Mouse (Mus musculus) lung, embryonic 14.5 days (tissue): ENCODE results near the gene Adamtsl3. TPM values are rescaled to one million over a fixed set of nuclear protein-coding genes. Genes with fewer than 3 reads are reported as not detected.
"Not testable (repeated sequence)": the region's sequence is repeated elsewhere in the genome, so short reads cannot be mapped to it uniquely, and the experiment has no call there.

ENCODE experiments used
- ATAC-seq: fragments of 200-750 bp; cut with Nextera tagmentation; 2 replicates; pipeline ENCODE4 v1.8.0; 2017; ENCODE audit warnings: mild to moderate bottlenecking, moderate TSS enrichment, moderate library complexity; ENCODE audit not compliant: insufficient read depth
- DNase-seq: peaks from one replicate; pipeline ENCODE4 v3.0.0-alpha.2; 2015
- H3K27ac ChIP-seq: fragments of 300-500 bp; sonication (generic); 2 replicates; pipeline ENCODE4 v1.5.1; 2014; ENCODE audit warnings: low read depth, mild to moderate bottlenecking, moderate library complexity
- H3K27me3 ChIP-seq: fragments of 300-500 bp; sonication (generic); 2 replicates; pipeline ENCODE4 v1.6.1; 2014; ENCODE audit warnings: low read length, control low read depth; ENCODE audit not compliant: insufficient read depth
- H3K36me3 ChIP-seq: fragments of 300-500 bp; sonication (generic); 2 replicates; pipeline ENCODE4 v1.6.1; 2014; ENCODE audit warnings: control low read depth; ENCODE audit not compliant: insufficient read depth
- H3K4me1 ChIP-seq: fragments of 300-500 bp; sonication (generic); 2 replicates; pipeline ENCODE4 v1.6.1; 2014; ENCODE audit warnings: antibody characterized with exemption, control low read depth; ENCODE audit not compliant: insufficient read depth
- H3K4me2 ChIP-seq: fragments of 300-500 bp; sonication (generic); 2 replicates; pipeline ENCODE4 v1.6.1; 2014; ENCODE audit warnings: mild to moderate bottlenecking
- H3K4me3 ChIP-seq: fragments of 300-500 bp; sonication (generic); 2 replicates; pipeline ENCODE4 v1.5.1; 2014; ENCODE audit warnings: low read depth, low read length
- H3K9ac ChIP-seq: fragments of 300-500 bp; sonication (generic); 2 replicates; pipeline ENCODE4 v1.6.1; 2014
- H3K9me3 ChIP-seq: fragments of 300-500 bp; sonication (generic); 2 replicates; pipeline ENCODE4 v1.6.1; 2016; ENCODE audit warnings: low read depth, low read length, control low read depth
- CTCF ChIP-seq: IDR thresholded peaks from 2 replicates; pipeline ENCODE4 v1.5.1; 2016; ENCODE audit warnings: antibody characterized with exemption, low read depth
- WGBS: fragments of 180-500 bp; shearing (Covaris S2); extraction: QIAGEN DNeasy Blood & Tissue Kit; methylation state at CpG from one replicate; pipeline ENCODE4 v1.1.7; 2014; 5-methylcytosine and 5-hydroxymethylcytosine counted together
- polyA plus RNA-seq: library from polyadenylated mRNA; unstranded; fragments of >200 nt; fragmentation: Nextera tagmentation; extraction: Ambion mirVana; gene quantifications from 2 replicates; pipeline ENCODE4 v1.2.1, GENCODE M21; 2014

The Adamtsl3 gene
- polyA plus RNA-seq, 1 experiment from 2014 or later, result 0.58 TPM

GRCm38 (mm10) chr7:82395751-82396512 lies 60.4 kb downstream of the Adamtsl3 start:
- Histone ChIP-seq H3K4me1 (no peaks in the 10 kb centered on the region), H3K36me3 (no peaks in the 10 kb centered on the region), H3K9me3 (no peaks in the 10 kb centered on the region), H3K27me3 (no peaks in the 10 kb centered on the region), H3K4me2 (no peak overlapping the region), H3K9ac (no peak overlapping the region), H3K27ac (no peak overlapping the region), H3K4me3 (no peak overlapping the region)
- no peak for ATAC-seq
- 71% methylated on average over 6 of the region's 6 CpGs for WGBS
- no peak for DNase-seq
- no peak for TF ChIP-seq CTCF

- no peaks in the 10 kb centered on the region for H3K9me3 ChIP-seq
- no peak overlapping the region for H3K27ac ChIP-seq
- no peak for TF ChIP-seq CTCF
- no peak overlapping the region for H3K4me2 ChIP-seq
- no peak overlapping the region for H3K9ac ChIP-seq
- 33% methylated on average over 4 of the region's 5 CpGs for WGBS
- no peak for ATAC-seq
- H3K4me1 ChIP-seq, result no peaks in the 10 kb centered on the region
- no peaks in the 10 kb centered on the region for H3K36me3 ChIP-seq
- H3K27me3 ChIP-seq, result no peaks in the 10 kb centered on the region
- no peak for DNase-seq
- no peak overlapping the region for H3K4me3 ChIP-seq
These were observed 61.4 kb downstream of the Adamtsl3 start for GRCm38 (mm10) chr7:82396869-82397268.

GRCm38 (mm10) chr7:82397632-82398031 lies 62.1 kb downstream of the Adamtsl3 start:
- no peak for ATAC-seq
- no peak overlapping the region for H3K4me2 ChIP-seq
- H3K4me1 ChIP-seq, result no peaks in the 10 kb centered on the region
- no peak overlapping the region for H3K4me3 ChIP-seq
- no peak overlapping the region for H3K9ac ChIP-seq
- H3K27ac ChIP-seq, result no peak overlapping the region
- no peaks in the 10 kb centered on the region for H3K36me3 ChIP-seq
- DNase-seq, result no peak
- no peaks in the 10 kb centered on the region for H3K27me3 ChIP-seq
- 67% methylated on average over 8 of the region's 8 CpGs for WGBS
- no peaks in the 10 kb centered on the region for H3K9me3 ChIP-seq
- TF ChIP-seq CTCF, result no peak

GRCm38 (mm10) chr7:82405466-82406045 lies 70.1 kb downstream of the Adamtsl3 start:
- no peak for TF ChIP-seq CTCF

GRCm38 (mm10) chr7:82410966-82411365 lies 75.5 kb downstream of the Adamtsl3 start:
- no peaks in the 10 kb centered on the region for H3K36me3 ChIP-seq
- H3K9ac ChIP-seq, result no peak overlapping the region
- no peaks in the 10 kb centered on the region for H3K4me1 ChIP-seq
- no peaks in the 10 kb centered on the region for H3K27me3 ChIP-seq
- DNase-seq (no peak), ATAC-seq (no peak)
- no peak for TF ChIP-seq CTCF
- no peak overlapping the region for H3K4me3 ChIP-seq
- H3K9me3 ChIP-seq, result no peaks in the 10 kb centered on the region
- H3K4me2 ChIP-seq, result no peak overlapping the region
- H3K27ac ChIP-seq, result no peak overlapping the region
- WGBS, result 28% methylated on average over 4 of the region's 4 CpGs

More at GRCm38 (mm10) chr7:82405466-82406045, 70.1 kb downstream of the Adamtsl3 start:
- Histone ChIP-seq H3K27ac (no peak overlapping the region), H3K4me3 (no peak overlapping the region), H3K4me1 (no peaks in the 10 kb centered on the region), H3K36me3 (no peaks in the 10 kb centered on the region), H3K9me3 (no peaks in the 10 kb centered on the region), H3K4me2 (no peak overlapping the region), H3K27me3 (no peaks in the 10 kb centered on the region), H3K9ac (no peak overlapping the region)
- DNase-seq, result peak; percentile 19
- 68% methylated on average over 9 of the region's 9 CpGs for WGBS
- ATAC-seq, result no peak

GRCm38 (mm10) chr7:82416653-82417052 lies 81.2 kb downstream of the Adamtsl3 start:
- TF ChIP-seq CTCF, result no peak
- WGBS, result 56% methylated on average over 6 of the region's 6 CpGs
- Histone ChIP-seq H3K36me3 (no peaks in the 10 kb centered on the region), H3K4me1 (no peaks in the 10 kb centered on the region), H3K4me3 (no peak overlapping the region), H3K27me3 (no peaks in the 10 kb centered on the region), H3K4me2 (no peak overlapping the region), H3K9me3 (no peaks in the 10 kb centered on the region), H3K27ac (no peak overlapping the region), H3K9ac (no peak overlapping the region)
- DNase-seq (no peak), ATAC-seq (no peak)

GRCm38 (mm10) chr7:82417053-82417452 lies 81.6 kb downstream of the Adamtsl3 start:
- Histone ChIP-seq H3K27me3 (no peaks in the 10 kb centered on the region), H3K4me1 (no peaks in the 10 kb centered on the region), H3K9me3 (no peaks in the 10 kb centered on the region), H3K9ac (no peak overlapping the region), H3K4me3 (no peak overlapping the region), H3K36me3 (no peaks in the 10 kb centered on the region), H3K27ac (no peak overlapping the region), H3K4me2 (no peak overlapping the region)
- TF ChIP-seq CTCF, result no peak
- ATAC-seq (no peak), DNase-seq (no peak)
- 62% methylated on average over 4 of the region's 4 CpGs for WGBS

DNA sequence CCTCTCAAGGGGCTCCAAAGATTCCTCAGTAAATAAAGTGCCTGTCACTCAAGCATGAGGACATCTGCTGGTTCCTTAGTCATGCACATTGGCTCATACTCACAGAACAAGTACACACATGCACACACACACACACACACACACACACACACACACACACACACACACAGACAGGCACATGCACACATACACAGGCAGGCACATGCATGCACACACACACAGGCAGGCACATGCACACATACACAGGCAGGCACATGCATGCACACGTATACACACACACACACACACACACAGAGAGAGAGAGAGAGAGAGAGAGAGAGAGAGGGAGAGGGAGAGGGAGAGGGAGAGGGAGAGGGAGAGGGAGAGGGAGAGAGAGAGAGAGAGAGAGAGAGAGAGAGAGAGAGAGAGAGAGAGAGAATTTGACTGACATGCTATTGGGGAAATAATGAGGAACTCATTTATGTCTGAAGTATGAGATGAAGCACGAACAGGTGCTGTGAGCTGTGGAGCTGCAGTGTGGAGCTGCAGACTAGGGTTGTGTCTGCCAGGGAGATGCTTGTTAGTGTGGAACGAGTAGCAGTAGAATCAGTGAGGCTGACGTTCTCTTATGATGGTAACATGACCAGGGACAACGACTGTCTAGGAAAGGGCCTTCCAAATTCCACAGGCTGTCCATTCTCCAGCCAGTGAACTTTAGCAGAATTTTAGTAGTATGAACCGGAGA lies 85.0 kb downstream of the Adamtsl3 start:
- not testable (repeated sequence) for H3K9ac ChIP-seq, H3K9me3 ChIP-seq, H3K4me2 ChIP-seq, H3K27me3 ChIP-seq, H3K36me3 ChIP-seq, H3K4me1 ChIP-seq, H3K4me3 ChIP-seq, H3K27ac ChIP-seq, DNase-seq, ATAC-seq
- 58% methylated on average over 6 of the region's 6 CpGs for WGBS
